In the genomic region with DNA sequence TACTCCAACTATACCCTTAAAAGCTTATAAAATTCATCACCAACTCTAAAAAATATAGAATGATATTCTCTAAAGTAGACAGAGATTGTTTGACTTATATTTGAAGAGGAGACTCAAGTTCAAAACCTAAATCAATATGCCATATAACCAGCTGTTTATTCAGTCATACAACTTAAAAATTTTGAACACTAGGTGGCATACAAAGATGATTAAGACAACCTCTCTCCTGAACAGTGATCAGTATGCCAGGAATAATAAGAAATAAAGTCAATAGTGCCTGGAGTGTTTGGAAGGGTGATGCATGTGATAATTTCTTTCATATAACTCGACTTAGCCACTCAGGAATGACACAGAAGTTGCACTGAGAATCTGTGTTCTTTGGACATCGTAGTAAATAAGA, we compare ENCODE assay signal across 20 mouse cellular contexts.
DNase-seq lines count a peak whose midpoint lies in the region; ATAC-seq and TF ChIP-seq lines count a peak whose summit lies in the region.
"Had no signal": no experiment of that assay in that cellular context is flagged by ENCODE, and none has a peak within 500 bp of the region (broad histone marks: within the 10 kb centered on the region; RNA-seq: fewer than 3 reads in every experiment).

No protein-coding gene starts in this region.

- no peaks in the 10 kb centered on the region for H3K36me3 ChIP-seq in hindbrain, postnatal 0 days (ENCODE audit: insufficient read depth, low read length)
- no peaks in the 10 kb centered on the region for H3K36me3 ChIP-seq in hindbrain, embryonic 13.5 days
- H3K36me3 ChIP-seq in lung, embryonic 14.5 days (ENCODE audit: insufficient read depth) = no peaks in the 10 kb centered on the region
- H3K36me3 ChIP-seq: forebrain, embryonic 12.5 days; limb, embryonic 13.5 days had no signal

- WGBS in hindbrain, postnatal 0 days = 78% methylated on average over 2 of the region's 2 CpGs
- WGBS in hindbrain, embryonic 13.5 days = 84% methylated on average over 2 of the region's 2 CpGs
- WGBS in lung, embryonic 14.5 days = 70% methylated on average over 2 of the region's 2 CpGs
- WGBS in lung, adult 2 months = 55% methylated on average over 2 of the region's 2 CpGs

- no peak for ATAC-seq in hindbrain, postnatal 0 days
- no peak for ATAC-seq in hindbrain, embryonic 13.5 days (ENCODE audit: low FRiP score)
- ATAC-seq in lung, embryonic 14.5 days (ENCODE audit: insufficient read depth) = no peak
- no peak for ATAC-seq in Patski
- ATAC-seq: CD4-positive, CD25-positive, alpha-beta regulatory T cell, adult 4 months had no signal

- TF ChIP-seq CTCF in hindbrain, postnatal 0 days (IDR thresholded peaks at IDR 0.05; ENCODE audit: low read depth) = peak; percentile 42
- 0 out of 2 replicates have a peak, but pooled peaks have one; percentile 19 for TF ChIP-seq CTCF in lung, embryonic 14.5 days (IDR thresholded peaks at IDR 0.05; ENCODE audit: low read depth)
- no peak for TF ChIP-seq CTCF in lung, adult 2 months (IDR thresholded peaks at IDR 0.05; ENCODE audit: insufficient read depth, low read length)
- peak; percentile 32 for TF ChIP-seq CTCF in Patski (IDR thresholded peaks at IDR 0.05)

- no peak overlapping the region for H3K4me3 ChIP-seq in hindbrain, postnatal 0 days (ENCODE audit: low read length)
- H3K4me3 ChIP-seq in hindbrain, embryonic 13.5 days = no peak overlapping the region
- H3K4me3 ChIP-seq in lung, embryonic 14.5 days (ENCODE audit: low read depth, low read length) = no peak overlapping the region
- H3K4me3 ChIP-seq in lung, adult 2 months (replicated peaks; ENCODE audit: extremely low read depth, low read depth, low read length) = no peak overlapping the region
- H3K4me3 ChIP-seq: forebrain, embryonic 12.5 days; heart, embryonic 12.5 days; limb, embryonic 13.5 days had no signal

- POLR2A ChIA-PET in Patski (lab: Charles Lee) = interaction anchor here (1.6 kb wide), 1 partner anchor 14 kb away, joined by 3 read pairs; no protein-coding TSS in a partner anchor

- H3K9ac ChIP-seq in hindbrain, postnatal 0 days (replicated peaks; ENCODE audit: low read length) = no peak overlapping the region
- H3K9ac ChIP-seq in hindbrain, embryonic 13.5 days = no peak overlapping the region
- no peak overlapping the region for H3K9ac ChIP-seq in lung, embryonic 14.5 days
- H3K9ac ChIP-seq: forebrain, embryonic 12.5 days; heart, embryonic 12.5 days; limb, embryonic 13.5 days had no signal

- no peaks in the 10 kb centered on the region for H3K27me3 ChIP-seq in hindbrain, postnatal 0 days (ENCODE audit: insufficient read depth, low read length)
- H3K27me3 ChIP-seq in hindbrain, embryonic 13.5 days = no peaks in the 10 kb centered on the region
- H3K27me3 ChIP-seq in lung, embryonic 14.5 days (ENCODE audit: insufficient read depth, low read length) = no peaks in the 10 kb centered on the region
- H3K27me3 ChIP-seq in Patski = peaks cover 13% of the 10 kb centered on the region
- H3K27me3 ChIP-seq: forebrain, embryonic 12.5 days; heart, embryonic 12.5 days; limb, embryonic 13.5 days had no signal

- H3K4me2 ChIP-seq in hindbrain, postnatal 0 days (ENCODE audit: low read depth, low read length) = no peak overlapping the region
- no peak overlapping the region for H3K4me2 ChIP-seq in hindbrain, embryonic 13.5 days
- H3K4me2 ChIP-seq in lung, embryonic 14.5 days = no peak overlapping the region
- H3K4me2 ChIP-seq: forebrain, embryonic 12.5 days; heart, embryonic 12.5 days; limb, embryonic 13.5 days had no signal

- CTCF ChIA-PET in Patski (lab: Charles Lee) = interaction anchor here (0.8 to 3.5 kb wide), 12 partner anchors 11 to 261 kb away, joined by 3 to 13 read pairs (median 3); no protein-coding TSS in a partner anchor

- in situ Hi-C loops in Patski (cut with MboI; ENCODE audit: low pct_unique_long_range_greater_than_20kb) = no loop called here

- H3K9me3 ChIP-seq in hindbrain, postnatal 0 days (ENCODE audit: low read length) = no peaks in the 10 kb centered on the region
- H3K9me3 ChIP-seq in hindbrain, embryonic 13.5 days = no peaks in the 10 kb centered on the region
- H3K9me3 ChIP-seq in lung, embryonic 14.5 days (ENCODE audit: low read depth, low read length) = no peaks in the 10 kb centered on the region
- H3K9me3 ChIP-seq: forebrain, embryonic 12.5 days; heart, embryonic 12.5 days; limb, embryonic 13.5 days had no signal

- no peak for TF ChIP-seq POLR2A in lung, adult 2 months (IDR thresholded peaks at IDR 0.05; ENCODE audit: borderline replicate concordance, extremely low read depth, low read depth, low read length)

- no peaks in the 10 kb centered on the region for H3K4me1 ChIP-seq in hindbrain, postnatal 0 days (ENCODE audit: insufficient read depth, low read length)
- H3K4me1 ChIP-seq in hindbrain, embryonic 13.5 days (replicated peaks) = peaks cover 3% of the 10 kb centered on the region; the same call in 1 of the 2 replicates
- no peaks in the 10 kb centered on the region for H3K4me1 ChIP-seq in lung, embryonic 14.5 days (ENCODE audit: insufficient read depth)
- no peaks in the 10 kb centered on the region for H3K4me1 ChIP-seq in lung, adult 2 months (ENCODE audit: control insufficient read depth, insufficient read depth, low read length)
- H3K4me1 ChIP-seq: limb, embryonic 13.5 days had no signal

- DNase-seq in cerebellum, adult 9-10 months = peak; percentile 8
- DNase-seq in cerebellum, adult 9-11 months = no peak
- DNase-seq in hindbrain, postnatal 0 days (ENCODE audit: low spot score) = peak; percentile 45
- peak; percentile 63 for DNase-seq in lung, embryonic 14.5 days
- DNase-seq in lung, adult 2 months = no peak
- no peak for DNase-seq in Patski (ENCODE audit: low read depth, low spot score)
- DNase-seq in thymus, postnatal 25 days = no peak
- DNase-seq: cerebellum, adult 2 months; heart, postnatal 36 days; kidney, adult 2 months; kidney, postnatal 25 days; layer of hippocampus, adult 9-11 months; retina, postnatal 1 day; right cerebral cortex, postnatal 4 days; thymus, postnatal 14 days had no signal

- H3K27ac ChIP-seq in hindbrain, postnatal 0 days = no peak overlapping the region
- H3K27ac ChIP-seq in hindbrain, embryonic 13.5 days = no peak overlapping the region
- H3K27ac ChIP-seq in lung, embryonic 14.5 days (ENCODE audit: low read depth) = no peak overlapping the region
- H3K27ac ChIP-seq: forebrain, embryonic 12.5 days; limb, embryonic 13.5 days had no signal

Comparison
In these comparisons a context has a peak if more than half of its experiments do, and no peak if none do; other contexts are left out.
1. DNase-seq: peak in cerebellum, adult 9-10 months (single experiment), hindbrain, postnatal 0 days (single experiment) and lung, embryonic 14.5 days (single experiment); none in cerebellum, adult 9-11 months (single experiment), lung, adult 2 months (single experiment), Patski (single experiment) and thymus, postnatal 25 days (single experiment).